Mouse (Mus musculus): Measurements from ENCODE around the gene Lrp2. TPM values are rescaled to one million over a fixed set of nuclear protein-coding genes. Genes with fewer than 3 reads are reported as not detected.
A peak's percentile ranks its signal among the peaks of the same experiment; 100 is the strongest.
"Not testable (repeated sequence)": the region's sequence is repeated elsewhere in the genome, so short reads cannot be mapped to it uniquely, and the experiment has no call there.

The Lrp2 gene
- total and polyA plus RNA-seq, 2 experiments = 0.04 to 0.09 TPM

- Histone ChIP-seq H3K4me3 (ENCODE audit: insufficient read depth, low read depth, low read length) (peak overlapping the region; percentile 21; the same call in 1 of the 2 replicates), H3K27ac (replicated peaks; ENCODE audit: insufficient read depth, low read depth, low read length) (no peak overlapping the region), H3K36me3 (ENCODE audit: control insufficient read depth, insufficient read depth, low read length) (no peaks in the 10 kb centered on the region), H3K9ac (ENCODE audit: low read depth, low read length) (no peak overlapping the region), H3K27me3 (ENCODE audit: control insufficient read depth, insufficient read depth, low read length) (peaks cover 25% of the 10 kb centered on the region), H3K79me2 (ENCODE audit: control insufficient read depth, insufficient read depth, low read length) (no peaks in the 10 kb centered on the region), H3K4me1 (ENCODE audit: control insufficient read depth, insufficient read depth, low read length) (no peaks in the 10 kb centered on the region; the same call in 1 of the 2 replicates)
- WGBS = 2% methylated on average over 26 of the region's 26 CpGs
- no peak for TF ChIP-seq CTCF (IDR thresholded peaks at IDR 0.05; ENCODE audit: low read depth, low read length)
- DNase-seq (ENCODE audit: extremely low read depth, low read depth, low spot score) = peak; percentile 6
Observed at GRCm38 (mm10) chr2:69586821-69587728, 1.2 kb upstream of the Lrp2 start.

DNA sequence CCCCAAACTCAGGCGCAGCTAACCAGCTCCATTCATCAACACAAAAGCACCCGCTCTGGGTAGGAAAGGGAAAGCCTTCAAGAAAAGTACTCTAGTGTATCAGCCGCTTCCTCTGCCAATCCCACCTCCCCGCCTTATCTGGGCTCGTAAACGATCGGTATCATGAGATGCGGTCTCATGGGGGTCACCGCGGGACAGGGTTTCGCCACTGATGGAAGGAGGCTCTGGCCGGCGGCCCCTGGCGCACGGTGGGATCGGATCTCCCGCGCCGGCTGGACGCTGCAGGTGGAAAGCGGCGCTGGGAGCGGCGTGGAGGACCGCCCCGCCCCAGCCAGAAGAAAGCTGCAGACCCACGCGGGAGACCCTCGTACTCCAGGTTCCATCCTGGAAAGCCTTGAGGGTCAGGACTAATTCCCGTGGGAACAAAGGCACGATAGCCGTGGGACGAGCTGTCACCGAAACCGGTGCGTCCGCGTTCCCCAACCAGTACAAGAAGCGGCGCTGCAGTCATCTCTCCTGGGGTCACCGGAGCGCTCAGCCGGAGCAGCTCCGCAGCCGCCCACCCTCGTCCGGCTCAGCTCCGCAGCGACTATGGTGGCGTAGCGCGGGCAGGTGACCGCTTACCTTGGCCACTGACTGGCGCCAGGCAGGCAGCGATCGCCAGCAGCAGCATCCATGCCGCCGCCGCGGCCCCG lies 527 bp downstream of the Lrp2 start:
- DNase-seq (ENCODE audit: extremely low read depth, low read depth, low spot score) = no peak
- Histone ChIP-seq H3K79me2 (ENCODE audit: control insufficient read depth, insufficient read depth, low read length) (no peaks in the 10 kb centered on the region), H3K4me3 (ENCODE audit: insufficient read depth, low read depth, low read length) (no peak overlapping the region), H3K4me1 (ENCODE audit: control insufficient read depth, insufficient read depth, low read length) (no peaks in the 10 kb centered on the region; the same call in 1 of the 2 replicates), H3K36me3 (ENCODE audit: control insufficient read depth, insufficient read depth, low read length) (no peaks in the 10 kb centered on the region), H3K27me3 (ENCODE audit: control insufficient read depth, insufficient read depth, low read length) (peaks cover 23% of the 10 kb centered on the region), H3K27ac (replicated peaks; ENCODE audit: insufficient read depth, low read depth, low read length) (no peak overlapping the region), H3K9ac (ENCODE audit: low read depth, low read length) (no peak overlapping the region)
- 2% methylated on average over 61 of the region's 61 CpGs for WGBS
- TF ChIP-seq CTCF (IDR thresholded peaks at IDR 0.05; ENCODE audit: low read depth, low read length) (no peak), POLR2A (IDR thresholded peaks at IDR 0.05; ENCODE audit: extremely low read depth, insufficient read depth, low read length) (no peak)

- DNase-seq (ENCODE audit: extremely low read depth, low read depth, low spot score) = no peak
- Histone ChIP-seq H3K4me1 (ENCODE audit: control insufficient read depth, insufficient read depth, low read length) (no peaks in the 10 kb centered on the region; the same call in 1 of the 2 replicates), H3K36me3 (ENCODE audit: control insufficient read depth, insufficient read depth, low read length) (no peaks in the 10 kb centered on the region), H3K27me3 (ENCODE audit: control insufficient read depth, insufficient read depth, low read length) (peaks cover 23% of the 10 kb centered on the region), H3K79me2 (ENCODE audit: control insufficient read depth, insufficient read depth, low read length) (no peaks in the 10 kb centered on the region), H3K27ac (replicated peaks; ENCODE audit: insufficient read depth, low read depth, low read length) (no peak overlapping the region), H3K9ac (ENCODE audit: low read depth, low read length) (no peak overlapping the region), H3K4me3 (ENCODE audit: insufficient read depth, low read depth, low read length) (no peak overlapping the region)
- 11% methylated on average over 20 of the region's 20 CpGs for WGBS
- TF ChIP-seq CTCF (IDR thresholded peaks at IDR 0.05; ENCODE audit: low read depth, low read length) (no peak), POLR2A (IDR thresholded peaks at IDR 0.05; ENCODE audit: extremely low read depth, insufficient read depth, low read length) (no peak)
Observed at GRCm38 (mm10) chr2:69584117-69584933, 1.5 kb downstream of the Lrp2 start.

DNA sequence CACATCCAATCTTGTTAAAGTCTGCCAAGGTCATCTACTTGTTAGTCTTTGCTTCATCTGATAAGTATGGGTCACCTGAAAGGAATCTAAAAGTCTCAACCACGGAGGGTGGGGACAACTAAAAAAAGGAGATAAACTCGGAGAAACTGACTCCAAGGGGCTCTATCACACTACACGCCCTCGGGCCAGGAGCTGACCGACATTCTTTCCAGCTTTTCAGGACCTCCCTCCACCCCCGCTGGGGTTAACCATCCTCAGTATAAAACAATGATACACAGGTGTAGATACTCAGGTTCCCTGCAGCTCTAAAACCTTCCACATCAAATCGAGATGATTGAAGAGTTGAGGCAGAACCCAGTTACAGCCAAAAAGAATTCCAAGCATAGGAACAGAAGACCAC lies 3.0 kb downstream of the Lrp2 start:
- no peaks in the 10 kb centered on the region for H3K36me3 ChIP-seq (ENCODE audit: control insufficient read depth, insufficient read depth, low read length)
- H3K27ac ChIP-seq (replicated peaks; ENCODE audit: insufficient read depth, low read depth, low read length) = no peak overlapping the region
- peaks cover 19% of the 10 kb centered on the region for H3K27me3 ChIP-seq (ENCODE audit: control insufficient read depth, insufficient read depth, low read length)
- no peaks in the 10 kb centered on the region; the same call in 1 of the 2 replicates for H3K4me1 ChIP-seq (ENCODE audit: control insufficient read depth, insufficient read depth, low read length)
- H3K79me2 ChIP-seq (ENCODE audit: control insufficient read depth, insufficient read depth, low read length) = no peaks in the 10 kb centered on the region
- H3K9ac ChIP-seq (ENCODE audit: low read depth, low read length) = no peak overlapping the region
- no peak for TF ChIP-seq POLR2A (IDR thresholded peaks at IDR 0.05; ENCODE audit: extremely low read depth, insufficient read depth, low read length)
- no peak for TF ChIP-seq CTCF (IDR thresholded peaks at IDR 0.05; ENCODE audit: low read depth, low read length)
- DNase-seq (ENCODE audit: extremely low read depth, low read depth, low spot score) = no peak
- whole genome bisulfite sequencing = 39% methylated on average over 7 of the region's 7 CpGs
- no peak overlapping the region for H3K4me3 ChIP-seq (ENCODE audit: insufficient read depth, low read depth, low read length)

- H3K27me3 ChIP-seq (ENCODE audit: control insufficient read depth, insufficient read depth, low read length) = peaks cover 16% of the 10 kb centered on the region
- WGBS = 96% methylated on average over 4 of the region's 4 CpGs
- H3K9ac ChIP-seq (ENCODE audit: low read depth, low read length); H3K27ac ChIP-seq (replicated peaks; ENCODE audit: insufficient read depth, low read depth, low read length); H3K36me3 ChIP-seq (ENCODE audit: control insufficient read depth, insufficient read depth, low read length); H3K4me3 ChIP-seq (ENCODE audit: insufficient read depth, low read depth, low read length); H3K79me2 ChIP-seq (ENCODE audit: control insufficient read depth, insufficient read depth, low read length); DNase-seq (ENCODE audit: extremely low read depth, low read depth, low spot score); H3K4me1 ChIP-seq (ENCODE audit: control insufficient read depth, insufficient read depth, low read length): not testable (repeated sequence)
Observed at GRCm38 (mm10) chr2:69582068-69582467, 3.8 kb downstream of the Lrp2 start.
